Mouse (Mus musculus) spleen, adult 10 weeks (tissue): Measurements from ENCODE around the gene Gm13030. TPM values are rescaled to one million over a fixed set of nuclear protein-coding genes. Genes with fewer than 3 reads are reported as not detected.

ENCODE experiments used
- polyA plus RNA-seq: library from polyadenylated mRNA; stranded (reverse); fragments of 350-450 nt; fragmentation: Illumina TruSeq; extraction: RNeasy Lipid Tissue Mini Kit (QIAGEN cat#74804); gene quantifications from one replicate; pipeline ENCODE4 v1.2.3, GENCODE M21; 2015; ENCODE audit warnings: low replicate concordance; ENCODE audit not compliant: insufficient read depth

Gm13030 gene
- polyA plus RNA-seq: not detected

GRCm38 (mm10) chr4:138873864-138874263, at the start of gene Gm13030:
Gm13030 (minus strand) TSS chr4:138873964.

GRCm38 (mm10) chr4:138913797-138914196, 40.0 kb upstream of the Gm13030 start, which contains the start of gene Otud3:
Otud3 (minus strand) TSS chr4:138913945.

GRCm38 (mm10) chr4:138877731-138878130, 4.0 kb upstream of the Gm13030 start, which contains the start of gene Pla2g2e:
Pla2g2e (plus strand) TSS chr4:138877942.

GRCm38 (mm10) chr4:138863344-138863998, 10.3 kb downstream of the Gm13030 start, which contains the start of gene Pla2g5:
Pla2g5 (minus strand) TSS chr4:138863482.

Other genes with a start within 250 kb of the Gm13030 start
- gene Vwa5b1, start 238.1 kb downstream of the Gm13030 start, polyA plus RNA-seq: not detected
- not detected for gene Pla2g2c, start 149.2 kb downstream of the Gm13030 start, polyA plus RNA-seq
- 0.10 TPM for gene Ubxn10, start 136.8 kb downstream of the Gm13030 start, polyA plus RNA-seq
- gene Pla2g2f, start 116.3 kb downstream of the Gm13030 start, polyA plus RNA-seq: 1.2 TPM
- 155 TPM for gene Pla2g2d, start 98.2 kb downstream of the Gm13030 start, polyA plus RNA-seq
- gene Pla2g5, start 10.5 kb downstream of the Gm13030 start, polyA plus RNA-seq: 33.7 TPM
- gene Pla2g2e, start 4.0 kb upstream of the Gm13030 start, polyA plus RNA-seq: not detected
- 3.7 TPM for gene Otud3, start 40.0 kb upstream of the Gm13030 start, polyA plus RNA-seq
- not detected for gene Rnf186, start 93.1 kb upstream of the Gm13030 start, polyA plus RNA-seq
- 18.5 TPM for gene Tmco4, start 98.9 kb upstream of the Gm13030 start, polyA plus RNA-seq
- not detected for gene Htr6, start 201.6 kb upstream of the Gm13030 start, polyA plus RNA-seq
- 2.8 TPM for gene Nbl1, start 219.0 kb upstream of the Gm13030 start, polyA plus RNA-seq